Mouse (Mus musculus): ENCODE measurements around the gene Top3b. TPM values are rescaled to one million over a fixed set of nuclear protein-coding genes. Genes with fewer than 3 reads are reported as not detected.

Gene Top3b
- total and polyA plus RNA-seq, 2 experiments from 2014 or later, result 60.1 to 60.9 TPM

GRCm38 (mm10) chr16:16941078-16941477 is 70.5 kb downstream of the Top3b start:
- H3K4me1 ChIP-seq (ENCODE audit: insufficient read depth, low read length), result no peaks in the 10 kb centered on the region
- 88% methylated on average over 2 of the region's 2 CpGs for WGBS
- H3K9me3 ChIP-seq (ENCODE audit: low read length), result no peaks in the 10 kb centered on the region
- H3K4me2 ChIP-seq (ENCODE audit: low read depth, low read length, poor library complexity, severe bottlenecking), result no peak overlapping the region
- DNase-seq (ENCODE audit: low spot score), result no peak
- no peak for ATAC-seq (ENCODE audit: low FRiP score)
- TF ChIP-seq CTCF (IDR thresholded peaks at IDR 0.05), result no peak
- H3K36me3 ChIP-seq (ENCODE audit: insufficient read depth, low read length), result no peaks in the 10 kb centered on the region
- H3K27ac ChIP-seq (ENCODE audit: low read depth, low read length), result no peak overlapping the region
- H3K27me3 ChIP-seq (ENCODE audit: insufficient read depth, low read length), result no peaks in the 10 kb centered on the region
- H3K9ac ChIP-seq (replicated peaks; ENCODE audit: low read length, poor library complexity, severe bottlenecking), result no peak overlapping the region
- H3K4me3 ChIP-seq (ENCODE audit: low read depth, low read length), result no peak overlapping the region

Other genes with a start within 250 kb of the Top3b start
- not detected in 2 replicates for gene Olfr19, start 194.3 kb upstream of the Top3b start, total RNA-seq (2014; rRNA removed)
- gene Olfr19, start 194.3 kb upstream of the Top3b start, polyA plus RNA-seq (2015; fragmentation: Nextera tagmentation; extraction: Ambion mirVana), result 0.10 TPM in 1 of 2 replicates, not detected in the other
- 30.6 and 34.9 TPM in 2 replicates for gene Spag6l, start 41.3 kb upstream of the Top3b start, total RNA-seq (2014; rRNA removed)
- 22.2 and 23.7 TPM in 2 replicates for gene Spag6l, start 41.3 kb upstream of the Top3b start, polyA plus RNA-seq (2015; fragmentation: Nextera tagmentation; extraction: Ambion mirVana)
- not detected in 2 replicates for gene Igll1, start 6.8 kb upstream of the Top3b start, total RNA-seq (2014; rRNA removed)
- gene Igll1, start 6.8 kb upstream of the Top3b start, polyA plus RNA-seq (2015; fragmentation: Nextera tagmentation; extraction: Ambion mirVana), result not detected in 2 replicates
- gene Vpreb1, start 107 bp downstream of the Top3b start, total RNA-seq (2014; rRNA removed), result not detected in 2 replicates
- gene Vpreb1, start 107 bp downstream of the Top3b start, polyA plus RNA-seq (2015; fragmentation: Nextera tagmentation; extraction: Ambion mirVana), result 0.52 TPM in 1 of 2 replicates, not detected in the other
- 30.0 and 33.0 TPM in 2 replicates for gene Ppm1f, start 25.7 kb downstream of the Top3b start, total RNA-seq (2014; rRNA removed)
- gene Ppm1f, start 25.7 kb downstream of the Top3b start, polyA plus RNA-seq (2015; fragmentation: Nextera tagmentation; extraction: Ambion mirVana), result 12.4 and 13.7 TPM in 2 replicates
- 210 and 229 TPM in 2 replicates for gene Mapk1, start 112.6 kb downstream of the Top3b start, total RNA-seq (2014; rRNA removed)
- gene Mapk1, start 112.6 kb downstream of the Top3b start, polyA plus RNA-seq (2015; fragmentation: Nextera tagmentation; extraction: Ambion mirVana), result 165 and 179 TPM in 2 replicates
- 63.5 and 71.0 TPM in 2 replicates for gene Ypel1, start 199.0 kb downstream of the Top3b start, total RNA-seq (2014; rRNA removed)
- 91.9 and 100 TPM in 2 replicates for gene Ypel1, start 199.0 kb downstream of the Top3b start, polyA plus RNA-seq (2015; fragmentation: Nextera tagmentation; extraction: Ambion mirVana)
- 87.0 and 88.2 TPM in 2 replicates for gene Ppil2, start 240.5 kb downstream of the Top3b start, total RNA-seq (2014; rRNA removed)
- gene Ppil2, start 240.5 kb downstream of the Top3b start, polyA plus RNA-seq (2015; fragmentation: Nextera tagmentation; extraction: Ambion mirVana), result 100 and 108 TPM in 2 replicates

Data from midbrain, postnatal 0 days (tissue).